In the genomic region with DNA sequence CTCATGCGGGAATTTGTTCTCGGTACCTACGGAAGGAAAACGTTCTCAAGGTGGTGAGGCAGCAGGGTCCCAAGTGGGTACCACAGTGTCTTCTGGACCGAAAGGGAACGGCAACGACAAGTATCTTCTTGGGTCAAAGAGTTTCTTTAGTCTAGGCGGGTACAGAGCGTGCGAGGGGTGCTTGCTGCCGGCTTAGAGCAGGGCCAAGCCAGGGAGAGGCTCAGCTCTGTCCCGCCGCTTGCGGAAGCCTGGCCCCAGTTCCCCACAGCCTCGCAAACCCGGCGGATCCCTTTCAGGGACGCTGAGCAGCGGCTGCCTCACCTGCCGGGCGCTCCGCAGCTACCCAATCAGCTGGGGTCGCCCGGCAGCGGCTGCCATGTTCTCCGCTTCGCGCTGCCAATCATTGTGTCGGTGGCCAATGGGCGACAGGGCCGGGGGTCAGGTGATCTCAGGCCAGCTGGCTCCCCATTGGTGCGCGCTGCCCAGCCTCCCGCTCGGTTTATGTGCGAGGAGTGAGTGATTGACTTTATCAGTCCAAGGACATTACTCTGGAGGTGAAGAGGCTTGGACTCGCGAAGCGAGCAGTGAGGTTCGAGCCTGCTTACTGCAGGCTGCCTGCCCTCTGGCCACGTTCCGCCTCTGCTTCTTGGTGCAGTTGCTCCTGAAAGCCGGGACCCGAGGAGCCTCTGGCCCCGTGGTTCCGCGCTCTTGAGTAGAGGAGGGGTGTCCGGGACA, we compare ENCODE assay signal across 8 mouse cellular contexts. TPM values are rescaled to one million over a fixed set of nuclear protein-coding genes. Genes with fewer than 3 reads are reported as not detected.
A peak's percentile ranks its signal among the peaks of the same experiment; 100 is the strongest.
DNase-seq lines count a peak whose midpoint lies in the region; ATAC-seq and TF ChIP-seq lines count a peak whose summit lies in the region.

No protein-coding gene starts in this region.

- H3K9ac ChIP-seq in intestine, embryonic 16.5 days (ENCODE audit: low read depth, low read length) = no peak overlapping the region

- H3K4me1 ChIP-seq in intestine, embryonic 16.5 days (ENCODE audit: control insufficient read depth, insufficient read depth, low read length) = peaks cover 8% of the 10 kb centered on the region; the same call in 1 of the 2 replicates
- H3K4me1 ChIP-seq in testis, adult 2 months (ENCODE audit: control insufficient read depth, insufficient read depth, low read length) = peaks cover 15% of the 10 kb centered on the region

- DNase-seq in lung, adult 18-20 months = peak; percentile 10 to 13
- DNase-seq in lung, postnatal 14 days = no peak
- DNase-seq in cerebellum, adult 8-10 months = peak; percentile 79
- DNase-seq in lung, postnatal 36 days = peak; percentile 6
- DNase-seq in thymus, postnatal 0 days (ENCODE audit: low spot score) = no peak

- peak overlapping the region; percentile 42 for H3K4me3 ChIP-seq in intestine, embryonic 16.5 days (ENCODE audit: low read length)
- peak overlapping the region; percentile 80 for H3K4me3 ChIP-seq in testis, adult 2 months (ENCODE audit: control insufficient read depth, low read depth, low read length)

- H3K9me3 ChIP-seq in intestine, embryonic 16.5 days (ENCODE audit: control insufficient read depth, low read length) = no peaks in the 10 kb centered on the region

- peak; percentile 55; the same call in 1 of the 2 replicates for ATAC-seq in frontal cortex, adult (ENCODE audit: low TSS enrichment)
- peak; percentile 92 for ATAC-seq in intestine, embryonic 16.5 days

- H3K27me3 ChIP-seq in intestine, embryonic 16.5 days (replicated peaks; ENCODE audit: control insufficient read depth, insufficient read depth, low read length) = peaks cover 52% of the 10 kb centered on the region
- H3K27me3 ChIP-seq in testis, adult 2 months (ENCODE audit: control insufficient read depth, insufficient read depth, low read length) = no peaks in the 10 kb centered on the region

- no peaks in the 10 kb centered on the region for H3K36me3 ChIP-seq in intestine, embryonic 16.5 days (ENCODE audit: control insufficient read depth, insufficient read depth, low read length)
- no peaks in the 10 kb centered on the region for H3K36me3 ChIP-seq in testis, adult 2 months (ENCODE audit: control insufficient read depth, insufficient read depth, low read length)

- 22% methylated on average over 47 of the region's 48 CpGs for WGBS in intestine, embryonic 16.5 days

- TF ChIP-seq CTCF in testis, adult 2 months (IDR thresholded peaks at IDR 0.05; ENCODE audit: control insufficient read depth, insufficient read depth, insufficient replicate concordance, low read depth, low read length) = no peak

- TF ChIP-seq POLR2A in testis, adult 2 months (IDR thresholded peaks at IDR 0.05; ENCODE audit: control insufficient read depth, low read depth, low read length) = no peak

- H3K4me2 ChIP-seq in intestine, embryonic 16.5 days (ENCODE audit: low read depth, low read length) = peak overlapping the region; percentile 50

- H3K27ac ChIP-seq in intestine, embryonic 16.5 days (ENCODE audit: low read length) = no peak overlapping the region
- H3K27ac ChIP-seq in testis, adult 2 months (ENCODE audit: control insufficient read depth, insufficient read depth, low read depth, low read length) = peak overlapping the region; percentile 48

RNA-seq across cellular contexts. Expression of a gene that starts 7.8 kb away (rescaled TPM):
- polyA plus RNA-seq in intestine, embryonic 16.5 days (2015; fragmentation: Nextera tagmentation; extraction: Ambion mirVana) = not detected in 2 replicates
- polyA plus RNA-seq in testis, adult 2 months (2012; rRNA removed) = 2.5 and 3.0 TPM in 2 replicates
- not detected in 2 replicates for polyA plus RNA-seq in thymus, postnatal 0 days (2015; fragmentation: Nextera tagmentation; extraction: Ambion mirVana)

Comparison
In these comparisons a context has a peak if more than half of its experiments do, and no peak if none do; other contexts are left out.
1. DNase-seq: peak in lung, adult 18-20 months (2 of 2), cerebellum, adult 8-10 months (single experiment) and lung, postnatal 36 days (single experiment); none in lung, postnatal 14 days (single experiment) and thymus, postnatal 0 days (single experiment).